9 mouse cellular contexts compared by ENCODE assay signal in the genomic region with DNA sequence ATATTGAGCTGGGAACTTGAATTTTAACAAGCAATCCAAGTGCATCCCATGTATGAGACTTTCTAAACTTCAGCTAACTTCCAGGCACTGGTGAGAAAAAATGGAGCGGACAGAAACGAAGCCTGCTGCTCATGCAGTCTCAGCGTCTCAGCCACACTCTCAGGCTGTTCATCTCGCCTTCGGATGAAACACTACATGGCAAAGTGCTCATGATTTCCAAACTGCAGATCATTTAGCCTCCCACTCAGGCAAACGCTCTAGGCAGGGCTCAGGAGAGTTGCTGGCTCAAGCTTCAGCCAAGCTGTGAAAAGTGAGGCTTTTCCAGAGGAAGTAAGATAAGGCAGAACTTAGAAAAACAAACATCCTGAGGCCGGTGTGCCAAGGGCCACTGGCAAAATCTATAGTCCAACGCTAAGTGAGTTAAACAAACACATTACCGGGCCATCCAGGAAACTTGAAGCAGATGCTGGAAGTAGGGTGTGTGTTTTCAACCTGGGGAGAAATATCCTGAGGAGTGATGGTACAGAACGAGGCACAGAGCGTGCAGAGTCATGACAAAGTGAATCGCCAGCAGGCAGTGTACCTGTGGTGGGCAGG.
DNase-seq lines count a peak whose midpoint lies in the region; ATAC-seq and TF ChIP-seq lines count a peak whose summit lies in the region.
"Had no signal": no experiment of that assay in that cellular context is flagged by ENCODE, and none has a peak within 500 bp of the region (broad histone marks: within the 10 kb centered on the region; RNA-seq: fewer than 3 reads in every experiment).

No protein-coding gene starts in this region.

- WGBS in embryonic facial prominence, embryonic 13.5 days = 45% methylated on average over 12 of the region's 12 CpGs
- 40% methylated on average over 12 of the region's 12 CpGs for WGBS in intestine, postnatal 0 days
- 87% methylated on average over 12 of the region's 12 CpGs for WGBS in forebrain, embryonic 12.5 days

- peaks cover 18% of the 10 kb centered on the region for H3K4me1 ChIP-seq in embryonic facial prominence, embryonic 13.5 days
- H3K4me1 ChIP-seq in intestine, postnatal 0 days (replicated peaks; ENCODE audit: control insufficient read depth, insufficient read depth, low read length) = no peaks in the 10 kb centered on the region
- H3K4me1 ChIP-seq in forebrain, embryonic 12.5 days = no peaks in the 10 kb centered on the region

- 0 out of 2 replicates have a peak, but pooled peaks have one; percentile 48 for ATAC-seq in embryonic facial prominence, embryonic 13.5 days (ENCODE audit: insufficient number of reproducible peaks, insufficient read depth, low FRiP score, low TSS enrichment, low read depth)
- ATAC-seq in intestine, postnatal 0 days = no peak
- ATAC-seq in forebrain, embryonic 12.5 days (ENCODE audit: low FRiP score) = no peak

- H3K9me3 ChIP-seq in embryonic facial prominence, embryonic 13.5 days = no peaks in the 10 kb centered on the region
- no peaks in the 10 kb centered on the region for H3K9me3 ChIP-seq in intestine, postnatal 0 days (ENCODE audit: control insufficient read depth)
- H3K9me3 ChIP-seq in forebrain, embryonic 12.5 days = no peaks in the 10 kb centered on the region

- DNase-seq in layer of hippocampus, adult 2 months (ENCODE audit: low spot score in 2 of 2) = peak; percentile 11 to 19
- DNase-seq in layer of hippocampus, postnatal 14 days (ENCODE audit: low spot score in 2 of 2) = no peak
- DNase-seq in heart, postnatal 14 days = peak; percentile 43 to 48
- peak; percentile 52 to 77 for DNase-seq in lung, postnatal 4 days
- DNase-seq in retina, embryonic 14.5 days (ENCODE audit: low spot score) = no peak

- H3K9ac ChIP-seq in embryonic facial prominence, embryonic 13.5 days = no peak overlapping the region
- H3K9ac ChIP-seq in intestine, postnatal 0 days (ENCODE audit: low read depth, low read length) = no peak overlapping the region
- no peak overlapping the region for H3K9ac ChIP-seq in forebrain, embryonic 12.5 days

- H3K27me3 ChIP-seq in embryonic facial prominence, embryonic 13.5 days = no peaks in the 10 kb centered on the region
- H3K27me3 ChIP-seq in intestine, postnatal 0 days (replicated peaks; ENCODE audit: control insufficient read depth, insufficient read depth, low read length) = no peaks in the 10 kb centered on the region
- H3K27me3 ChIP-seq in forebrain, embryonic 12.5 days = no peaks in the 10 kb centered on the region

- no peak for TF ChIP-seq CTCF in layer of hippocampus, adult 2 months (conservative IDR thresholded peaks at IDR 0.05)
- no peak for TF ChIP-seq CTCF in intestine, postnatal 0 days (IDR thresholded peaks at IDR 0.05; ENCODE audit: low read depth)

- no peak overlapping the region for H3K4me2 ChIP-seq in embryonic facial prominence, embryonic 13.5 days
- no peak overlapping the region for H3K4me2 ChIP-seq in intestine, postnatal 0 days (replicated peaks; ENCODE audit: low read depth)
- no peak overlapping the region for H3K4me2 ChIP-seq in forebrain, embryonic 12.5 days

- H3K27ac ChIP-seq in layer of hippocampus, adult 2 months = no peak overlapping the region
- H3K27ac ChIP-seq in embryonic facial prominence, embryonic 13.5 days = peak overlapping the region; percentile 36; the same call in 1 of the 2 replicates
- no peak overlapping the region for H3K27ac ChIP-seq in intestine, postnatal 0 days (ENCODE audit: low read depth, low read length)
- no peak overlapping the region for H3K27ac ChIP-seq in forebrain, embryonic 12.5 days

- intact Hi-C loops in heart, postnatal 14 days (cut with DNase I) = loop anchor here (5.0 kb wide), 1 partner anchor 332 kb away; the partner anchor contains the start of gene Adamts9

- no peaks in the 10 kb centered on the region for H3K36me3 ChIP-seq in embryonic facial prominence, embryonic 13.5 days
- no peaks in the 10 kb centered on the region for H3K36me3 ChIP-seq in intestine, postnatal 0 days (ENCODE audit: control insufficient read depth, insufficient read depth)
- no peaks in the 10 kb centered on the region for H3K36me3 ChIP-seq in forebrain, embryonic 12.5 days (replicated peaks)
- H3K36me3 ChIP-seq: G1E had no signal

- H3K4me3 ChIP-seq in layer of hippocampus, adult 2 months = no peak overlapping the region
- H3K4me3 ChIP-seq in embryonic facial prominence, embryonic 13.5 days = no peak overlapping the region
- no peak overlapping the region for H3K4me3 ChIP-seq in intestine, postnatal 0 days (ENCODE audit: low read depth, low read length)
- H3K4me3 ChIP-seq in forebrain, embryonic 12.5 days (replicated peaks) = no peak overlapping the region

Comparison
In these comparisons a context has a peak if more than half of its experiments do, and no peak if none do; other contexts are left out.
1. DNase-seq: peak in layer of hippocampus, adult 2 months (2 of 2), heart, postnatal 14 days (2 of 2) and lung, postnatal 4 days (2 of 2); none in layer of hippocampus, postnatal 14 days (0 of 2) and retina, embryonic 14.5 days (single experiment).